Mouse (Mus musculus) bone marrow macrophage, adult 2 months (primary cell): Measurements from ENCODE around the gene Gpr183.

Source experiments
- CTCF ChIP-seq: IDR thresholded peaks from 2 replicates; pipeline ENCODE4 v1.5.1; 2012; ENCODE audit warnings: low read depth, mild to moderate bottlenecking, low read length, moderate library complexity
- POLR2A ChIP-seq: IDR thresholded peaks from 2 replicates; pipeline ENCODE4 v1.6.1; 2012; ENCODE audit warnings: mild to moderate bottlenecking, low read depth, low read length, borderline replicate concordance

DNA sequence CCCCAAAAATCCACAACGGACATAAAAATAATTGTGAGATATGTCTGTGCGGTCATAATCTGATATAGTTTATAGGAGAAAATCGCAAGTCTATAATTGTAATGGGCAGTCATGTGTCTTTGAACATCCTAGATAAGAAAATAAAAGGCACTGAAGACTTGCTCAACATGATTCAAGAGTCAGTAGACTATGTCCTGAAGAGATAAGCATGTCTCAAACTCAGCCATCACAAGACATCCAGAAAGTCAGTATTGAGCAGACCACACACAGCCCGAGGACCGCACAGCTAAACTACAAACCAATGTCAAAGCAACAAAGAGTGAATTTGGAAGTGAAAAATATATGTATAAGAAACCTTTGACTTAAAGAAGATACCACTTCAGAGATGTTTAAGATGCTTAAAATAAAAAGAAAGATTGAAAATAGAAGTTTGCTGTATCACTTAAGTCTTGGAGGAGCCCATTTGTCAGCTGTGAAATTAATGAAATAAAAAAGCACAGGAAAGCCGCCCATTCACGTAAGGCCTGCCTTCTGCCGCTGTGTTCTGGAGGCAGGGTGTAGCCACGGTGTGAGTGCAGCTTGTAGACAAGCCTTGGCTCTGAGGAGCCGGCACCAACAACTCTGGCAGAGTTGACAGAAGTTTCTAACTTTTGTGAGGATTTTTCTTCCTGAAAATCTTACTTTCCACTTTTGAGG lies 7.7 kb downstream of the Gpr183 start:
- TF ChIP-seq CTCF (no peak), POLR2A (no peak)
